Mouse (Mus musculus) embryonic facial prominence, embryonic 10.5 days (tissue): ENCODE data around the gene Dock8. TPM values are rescaled to one million over a fixed set of nuclear protein-coding genes. Genes with fewer than 3 reads are reported as not detected.

Source experiments
- DNase-seq: peaks from one replicate; pipeline ENCODE4 v3.0.0-alpha.2; 2017; ENCODE audit warnings: low spot score
- H3K27ac ChIP-seq: fragments of 300-500 bp; sonication (generic); replicated peaks from 2 replicates; pipeline ENCODE4 v1.5.1; 2016; ENCODE audit warnings: mild to moderate bottlenecking
- H3K27me3 ChIP-seq: fragments of 300-500 bp; sonication (generic); replicated peaks from 2 replicates; pipeline ENCODE4 v1.6.1; 2016; ENCODE audit warnings: low read depth, mild to moderate bottlenecking; ENCODE audit not compliant: poor library complexity, severe bottlenecking
- H3K36me3 ChIP-seq: fragments of 300-500 bp; sonication (generic); replicated peaks from 2 replicates; pipeline ENCODE4 v1.6.1; 2016; ENCODE audit warnings: mild to moderate bottlenecking, moderate library complexity
- H3K4me1 ChIP-seq: fragments of 300-500 bp; sonication (generic); 2 replicates; pipeline ENCODE4 v1.6.1; 2016
- H3K4me3 ChIP-seq: fragments of 300-500 bp; sonication (generic); 2 replicates; pipeline ENCODE4 v1.5.1; 2016; ENCODE audit warnings: mild to moderate bottlenecking, moderate library complexity
- H3K9me3 ChIP-seq: fragments of 300-500 bp; sonication (generic); 2 replicates; pipeline ENCODE4 v1.6.1; 2016; ENCODE audit warnings: mild to moderate bottlenecking
- WGBS: fragments of 180-500 bp; shearing (Covaris S2); methylation state at CpG from one replicate; pipeline ENCODE4 v1.1.7; 2016; 5-methylcytosine and 5-hydroxymethylcytosine counted together
- polyA plus RNA-seq: library from polyadenylated mRNA; unstranded; fragments of >200 nt; fragmentation: Nextera tagmentation; extraction: Ambion mirVana; gene quantifications from 2 replicates; pipeline ENCODE4 v1.2.1, GENCODE M21; 2016

The Dock8 gene
- polyA plus RNA-seq, 1 experiment from 2014 or later: 2.3 TPM

GRCm38 (mm10) chr19:25146122-25146521 lies 146.8 kb downstream of the Dock8 start:
- Histone ChIP-seq H3K4me1 (peaks cover 11% of the 10 kb centered on the region), H3K4me3 (no peak overlapping the region), H3K9me3 (no peaks in the 10 kb centered on the region), H3K27me3 (peaks cover 6% of the 10 kb centered on the region; the same call in 1 of the 2 replicates), H3K36me3 (no peaks in the 10 kb centered on the region), H3K27ac (no peak overlapping the region)
- WGBS: 90% methylated on average over 4 of the region's 4 CpGs
- DNase-seq: no peak

GRCm38 (mm10) chr19:25149788-25150187 lies 150.5 kb downstream of the Dock8 start:
- Histone ChIP-seq H3K27ac (no peak overlapping the region), H3K36me3 (no peaks in the 10 kb centered on the region), H3K9me3 (no peaks in the 10 kb centered on the region), H3K27me3 (no peaks in the 10 kb centered on the region), H3K4me1 (peaks cover 19% of the 10 kb centered on the region), H3K4me3 (no peak overlapping the region)
- no peak for DNase-seq
- 60% methylated on average over 8 of the region's 8 CpGs for WGBS

GRCm38 (mm10) chr19:25154506-25155178 lies 155.3 kb downstream of the Dock8 start:
- no peaks in the 10 kb centered on the region for H3K9me3 ChIP-seq
- H3K27ac ChIP-seq: no peak overlapping the region
- peaks cover 17% of the 10 kb centered on the region for H3K4me1 ChIP-seq
- no peaks in the 10 kb centered on the region for H3K27me3 ChIP-seq
- WGBS: 70% methylated on average over 7 of the region's 7 CpGs
- no peaks in the 10 kb centered on the region for H3K36me3 ChIP-seq
- DNase-seq: no peak
- no peak overlapping the region for H3K4me3 ChIP-seq

GRCm38 (mm10) chr19:25155250-25155649 lies 155.9 kb downstream of the Dock8 start:
- H3K27me3 ChIP-seq: no peaks in the 10 kb centered on the region
- no peak for DNase-seq
- H3K27ac ChIP-seq: no peak overlapping the region
- H3K9me3 ChIP-seq: no peaks in the 10 kb centered on the region
- no peaks in the 10 kb centered on the region for H3K36me3 ChIP-seq
- no peak overlapping the region for H3K4me3 ChIP-seq
- WGBS: 88% methylated on average over 7 of the region's 7 CpGs
- peaks cover 14% of the 10 kb centered on the region for H3K4me1 ChIP-seq

GRCm38 (mm10) chr19:25155709-25156108 lies 156.4 kb downstream of the Dock8 start:
- Histone ChIP-seq H3K4me1 (peaks cover 14% of the 10 kb centered on the region), H3K36me3 (no peaks in the 10 kb centered on the region), H3K9me3 (no peaks in the 10 kb centered on the region), H3K27me3 (no peaks in the 10 kb centered on the region), H3K27ac (no peak overlapping the region), H3K4me3 (no peak overlapping the region)
- WGBS: 80% methylated on average over 11 of the region's 11 CpGs
- DNase-seq: no peak

GRCm38 (mm10) chr19:25162270-25162669 lies 162.9 kb downstream of the Dock8 start:
- Histone ChIP-seq H3K4me1 (peaks cover 23% of the 10 kb centered on the region), H3K27ac (no peak overlapping the region), H3K27me3 (no peaks in the 10 kb centered on the region; the same call in 1 of the 2 replicates), H3K4me3 (no peak overlapping the region), H3K9me3 (no peaks in the 10 kb centered on the region), H3K36me3 (no peaks in the 10 kb centered on the region)
- WGBS: 87% methylated on average over 3 of the region's 3 CpGs
- DNase-seq: no peak

- DNase-seq: no peak
- no peaks in the 10 kb centered on the region for H3K9me3 ChIP-seq
- H3K4me3 ChIP-seq: no peak overlapping the region
- H3K27me3 ChIP-seq: no peaks in the 10 kb centered on the region; the same call in 1 of the 2 replicates
- peaks cover 23% of the 10 kb centered on the region for H3K4me1 ChIP-seq
- 92% methylated on average over 12 of the region's 12 CpGs for WGBS
- H3K27ac ChIP-seq: no peak overlapping the region
- no peaks in the 10 kb centered on the region for H3K36me3 ChIP-seq
Observed at GRCm38 (mm10) chr19:25163426-25163825, 164.1 kb downstream of the Dock8 start.

- Histone ChIP-seq H3K27me3 (no peaks in the 10 kb centered on the region; the same call in 1 of the 2 replicates), H3K9me3 (no peaks in the 10 kb centered on the region), H3K27ac (no peak overlapping the region), H3K4me3 (no peak overlapping the region), H3K4me1 (peaks cover 16% of the 10 kb centered on the region), H3K36me3 (no peaks in the 10 kb centered on the region)
- 76% methylated on average over 9 of the region's 9 CpGs for WGBS
- no peak for DNase-seq
Observed at GRCm38 (mm10) chr19:25166412-25166811, 167.1 kb downstream of the Dock8 start.

- DNase-seq: no peak
- no peak overlapping the region for H3K4me3 ChIP-seq
- H3K36me3 ChIP-seq: no peaks in the 10 kb centered on the region
- H3K4me1 ChIP-seq: no peaks in the 10 kb centered on the region
- no peak overlapping the region for H3K27ac ChIP-seq
- H3K27me3 ChIP-seq: no peaks in the 10 kb centered on the region
- WGBS: 54% methylated on average over 10 of the region's 10 CpGs
- H3K9me3 ChIP-seq: no peaks in the 10 kb centered on the region
Observed at GRCm38 (mm10) chr19:25171395-25171794, 172.1 kb downstream of the Dock8 start.

- 88% methylated on average over 11 of the region's 11 CpGs for WGBS
- H3K4me1 ChIP-seq: no peaks in the 10 kb centered on the region
- DNase-seq: no peak
- H3K27me3 ChIP-seq: no peaks in the 10 kb centered on the region
- H3K27ac ChIP-seq: no peak overlapping the region
- no peaks in the 10 kb centered on the region for H3K36me3 ChIP-seq
- H3K4me3 ChIP-seq: no peak overlapping the region
- no peaks in the 10 kb centered on the region for H3K9me3 ChIP-seq
Observed at GRCm38 (mm10) chr19:25176746-25177145, 177.4 kb downstream of the Dock8 start.

- 85% methylated on average over 6 of the region's 6 CpGs for WGBS
- no peaks in the 10 kb centered on the region for H3K9me3 ChIP-seq
- no peaks in the 10 kb centered on the region for H3K36me3 ChIP-seq
- no peak overlapping the region for H3K27ac ChIP-seq
- no peaks in the 10 kb centered on the region for H3K4me1 ChIP-seq
- no peak overlapping the region for H3K4me3 ChIP-seq
- no peaks in the 10 kb centered on the region for H3K27me3 ChIP-seq
- DNase-seq: no peak
Observed at GRCm38 (mm10) chr19:25180024-25180423, 180.7 kb downstream of the Dock8 start.

- H3K4me3 ChIP-seq: no peak overlapping the region
- no peak for DNase-seq
- 87% methylated on average over 6 of the region's 6 CpGs for WGBS
- no peaks in the 10 kb centered on the region for H3K27me3 ChIP-seq
- no peak overlapping the region for H3K27ac ChIP-seq
- H3K4me1 ChIP-seq: no peaks in the 10 kb centered on the region
- H3K9me3 ChIP-seq: no peaks in the 10 kb centered on the region
- no peaks in the 10 kb centered on the region for H3K36me3 ChIP-seq
Observed at GRCm38 (mm10) chr19:25180547-25180946, 181.2 kb downstream of the Dock8 start.

- Histone ChIP-seq H3K4me1 (peaks cover 5% of the 10 kb centered on the region), H3K27ac (no peak overlapping the region), H3K9me3 (no peaks in the 10 kb centered on the region), H3K27me3 (no peaks in the 10 kb centered on the region), H3K36me3 (no peaks in the 10 kb centered on the region), H3K4me3 (no peak overlapping the region)
- WGBS: 56% methylated on average over 7 of the region's 7 CpGs
- DNase-seq: no peak
Observed at GRCm38 (mm10) chr19:25184076-25184475, 184.7 kb downstream of the Dock8 start.
